Mouse (Mus musculus): ENCODE measurements around the gene Cped1. TPM values are rescaled to one million over a fixed set of nuclear protein-coding genes. Genes with fewer than 3 reads are reported as not detected.

The Cped1 gene
- total and polyA plus RNA-seq, 3 experiments, result not detected

- no peak overlapping the region for H3K9ac ChIP-seq (ENCODE audit: control insufficient read depth, low read depth, low read length, poor library complexity, severe bottlenecking)
- TF ChIP-seq POLR2AphosphoS5 (IDR thresholded peaks at IDR 0.05; ENCODE audit: borderline replicate concordance, low read depth, low read length), result no peak
- no peak for TF ChIP-seq MYC (IDR thresholded peaks at IDR 0.05; ENCODE audit: low read depth, low read length)
- TF ChIP-seq ELF1 (IDR thresholded peaks at IDR 0.05; ENCODE audit: low read depth, low read length), result no peak
- no peak for DNase-seq (ENCODE audit: low read depth, low spot score)
- peaks cover 1 to 4% of the 10 kb centered on the region in 2 experiments; a peak in 3 of 4 replicates for H3K27me3 ChIP-seq (ENCODE audit: control insufficient read depth in 1 of 2, insufficient read depth in 2 of 2, low read length in 2 of 2)
- H3K27ac ChIP-seq (ENCODE audit: control insufficient read depth, low read depth, low read length), result no peak overlapping the region
- H3K4me1 ChIP-seq (ENCODE audit: control insufficient read depth in 1 of 2, insufficient read depth in 2 of 2, low read length in 2 of 2), result no peaks in the 10 kb centered on the region
- H3K79me2 ChIP-seq (ENCODE audit: control insufficient read depth, insufficient read depth, low read length, poor library complexity), result no peaks in the 10 kb centered on the region
- no peaks in the 10 kb centered on the region for H3K36me3 ChIP-seq (ENCODE audit: control insufficient read depth in 1 of 2, insufficient read depth in 2 of 2, low read length in 2 of 2)
- no peak overlapping the region for H3K4me3 ChIP-seq (ENCODE audit: control insufficient read depth in 1 of 2, insufficient read depth in 1 of 2, low read depth in 2 of 2, low read length in 2 of 2)
- no peaks in the 10 kb centered on the region for H3K9me3 ChIP-seq (replicated peaks; ENCODE audit: insufficient read depth, low read length)
Observed at GRCm38 (mm10) chr6:22161944-22162343, 176.2 kb downstream of the Cped1 start.

GRCm38 (mm10) chr6:22168388-22168787, 182.7 kb downstream of the Cped1 start:
- Histone ChIP-seq H3K27me3 (ENCODE audit: control insufficient read depth in 1 of 2, insufficient read depth in 2 of 2, low read length in 2 of 2) (peaks cover 1 to 4% of the 10 kb centered on the region in 2 experiments; a peak in 3 of 4 replicates), H3K9me3 (replicated peaks; ENCODE audit: insufficient read depth, low read length) (no peaks in the 10 kb centered on the region), H3K9ac (ENCODE audit: control insufficient read depth, low read depth, low read length, poor library complexity, severe bottlenecking) (no peak overlapping the region), H3K4me3 (ENCODE audit: control insufficient read depth in 1 of 2, insufficient read depth in 1 of 2, low read depth in 2 of 2, low read length in 2 of 2) (no peak overlapping the region), H3K4me1 (ENCODE audit: control insufficient read depth in 1 of 2, insufficient read depth in 2 of 2, low read length in 2 of 2) (no peaks in the 10 kb centered on the region), H3K36me3 (ENCODE audit: control insufficient read depth in 1 of 2, insufficient read depth in 2 of 2, low read length in 2 of 2) (no peaks in the 10 kb centered on the region), H3K79me2 (ENCODE audit: control insufficient read depth, insufficient read depth, low read length, poor library complexity) (no peaks in the 10 kb centered on the region), H3K27ac (ENCODE audit: control insufficient read depth, low read depth, low read length) (no peak overlapping the region)
- TF ChIP-seq POLR2AphosphoS5 (IDR thresholded peaks at IDR 0.05; ENCODE audit: borderline replicate concordance, low read depth, low read length), result no peak
- TF ChIP-seq UBTF (IDR thresholded peaks at IDR 0.05; ENCODE audit: borderline replicate concordance, insufficient read depth, low read depth, low read length), result no peak
- no peak for TF ChIP-seq E2F4 (IDR thresholded peaks at IDR 0.05; ENCODE audit: borderline replicate concordance, low read depth, low read length)
- TF ChIP-seq ZMIZ1 (IDR thresholded peaks at IDR 0.05; ENCODE audit: low read depth, low read length), result no peak
- no peak for TF ChIP-seq NELFE (IDR thresholded peaks at IDR 0.05; ENCODE audit: low read depth, low read length)
- no peak for TF ChIP-seq TBP (IDR thresholded peaks at IDR 0.05; ENCODE audit: low read depth, low read length)
- DNase-seq (ENCODE audit: low read depth, low spot score), result no peak

- H3K9me3 ChIP-seq (replicated peaks; ENCODE audit: insufficient read depth, low read length), result no peaks in the 10 kb centered on the region
- H3K27ac ChIP-seq (ENCODE audit: control insufficient read depth, low read depth, low read length), result no peak overlapping the region
- H3K79me2 ChIP-seq (ENCODE audit: control insufficient read depth, insufficient read depth, low read length, poor library complexity), result no peaks in the 10 kb centered on the region
- H3K27me3 ChIP-seq (ENCODE audit: control insufficient read depth in 1 of 2, insufficient read depth in 2 of 2, low read length in 2 of 2), result no peaks in the 10 kb centered on the region
- no peak for DNase-seq (ENCODE audit: low read depth, low spot score)
- H3K4me3 ChIP-seq (ENCODE audit: control insufficient read depth in 1 of 2, insufficient read depth in 1 of 2, low read depth in 2 of 2, low read length in 2 of 2), result no peak overlapping the region
- H3K36me3 ChIP-seq (ENCODE audit: control insufficient read depth in 1 of 2, insufficient read depth in 2 of 2, low read length in 2 of 2), result no peaks in the 10 kb centered on the region
- H3K4me1 ChIP-seq (ENCODE audit: control insufficient read depth in 1 of 2, insufficient read depth in 2 of 2, low read length in 2 of 2), result no peaks in the 10 kb centered on the region
- TF ChIP-seq KAT2A (conservative IDR thresholded peaks at IDR 0.05; ENCODE audit: low read depth, low read length) (no peak), POLR2AphosphoS5 (IDR thresholded peaks at IDR 0.05; ENCODE audit: borderline replicate concordance, low read depth, low read length) (no peak), TAL1 (IDR thresholded peaks at IDR 0.05; ENCODE audit: low read length) (no peak), ZNF384 (IDR thresholded peaks at IDR 0.05; ENCODE audit: low read depth, low read length) (no peak), GATA1 (IDR thresholded peaks at IDR 0.05; ENCODE audit: low read depth, low read length) (no peak), MEF2A (IDR thresholded peaks at IDR 0.05; ENCODE audit: extremely low read depth, insufficient replicate concordance, low read depth, low read length, poor library complexity, severe bottlenecking) (no peak), TCF12 (IDR thresholded peaks at IDR 0.05; ENCODE audit: low read depth, low read length) (no peak), HCFC1 (IDR thresholded peaks at IDR 0.05; ENCODE audit: low read depth, low read length) (no peak), TBP (IDR thresholded peaks at IDR 0.05; ENCODE audit: low read depth, low read length) (no peak), UBTF (IDR thresholded peaks at IDR 0.05; ENCODE audit: borderline replicate concordance, insufficient read depth, low read depth, low read length) (no peak), USF2 (IDR thresholded peaks at IDR 0.05; ENCODE audit: borderline replicate concordance in 1 of 2, insufficient read depth in 1 of 2, low read depth in 1 of 2, low read length in 2 of 2) (no peak), GABPA (IDR thresholded peaks at IDR 0.05; ENCODE audit: low read depth, low read length) (no peak), RCOR1 (IDR thresholded peaks at IDR 0.05; ENCODE audit: low read depth, low read length) (no peak), NELFE (IDR thresholded peaks at IDR 0.05; ENCODE audit: low read depth, low read length) (no peak), MXI1 (IDR thresholded peaks at IDR 0.05; ENCODE audit: low read depth, low read length) (no peak), POLR2AphosphoS2 (IDR thresholded peaks at IDR 0.05; ENCODE audit: low read length) (no peak), MYC (IDR thresholded peaks at IDR 0.05; ENCODE audit: low read depth, low read length) (no peak), BHLHE40 (IDR thresholded peaks at IDR 0.05; ENCODE audit: borderline replicate concordance, low read depth, low read length) (no peak), RAD21 (IDR thresholded peaks at IDR 0.05; ENCODE audit: low read depth, low read length) (no peak), E2F4 (IDR thresholded peaks at IDR 0.05; ENCODE audit: borderline replicate concordance, low read depth, low read length) (no peak)
- no peak overlapping the region for H3K9ac ChIP-seq (ENCODE audit: control insufficient read depth, low read depth, low read length, poor library complexity, severe bottlenecking)
Observed at GRCm38 (mm10) chr6:22178721-22179295, 193.1 kb downstream of the Cped1 start.
